Mouse (Mus musculus) midbrain, postnatal 0 days (tissue): ENCODE results near the gene Serpinb6b. TPM values are rescaled to one million over a fixed set of nuclear protein-coding genes. Genes with fewer than 3 reads are reported as not detected.

Source experiments
- ATAC-seq: fragments of 200-750 bp; cut with Nextera tagmentation; 2 replicates; pipeline ENCODE4 v1.8.0; 2017; ENCODE audit warnings: moderate number of reproducible peaks, mild to moderate bottlenecking, moderate TSS enrichment, moderate library complexity; ENCODE audit not compliant: low FRiP score
- DNase-seq: peaks from one replicate; pipeline ENCODE4 v3.0.0-alpha.2; 2015; ENCODE audit warnings: low spot score
- H3K27ac ChIP-seq: fragments of 300-500 bp; sonication (generic); 2 replicates; pipeline ENCODE4 v1.5.1; 2014; ENCODE audit warnings: low read depth, mild to moderate bottlenecking, low read length, mixed read lengths
- H3K27me3 ChIP-seq: fragments of 300-500 bp; sonication (generic); 2 replicates; pipeline ENCODE4 v1.6.1; 2014; ENCODE audit warnings: low read length, control low read depth, mixed read lengths; ENCODE audit not compliant: insufficient read depth
- H3K36me3 ChIP-seq: fragments of 300-500 bp; sonication (generic); 2 replicates; pipeline ENCODE4 v1.6.1; 2014; ENCODE audit warnings: low read length, control low read depth, mixed read lengths; ENCODE audit not compliant: insufficient read depth
- H3K4me1 ChIP-seq: fragments of 300-500 bp; sonication (generic); 2 replicates; pipeline ENCODE4 v1.6.1; 2014; ENCODE audit warnings: mild to moderate bottlenecking, control low read depth, antibody characterized with exemption, low read length, mixed read lengths; ENCODE audit not compliant: insufficient read depth
- H3K4me2 ChIP-seq: fragments of 300-500 bp; sonication (generic); 2 replicates; pipeline ENCODE4 v1.6.1; 2014; ENCODE audit warnings: low read depth, mild to moderate bottlenecking, low read length, mixed read lengths; ENCODE audit not compliant: poor library complexity, severe bottlenecking
- H3K4me3 ChIP-seq: fragments of 300-500 bp; sonication (generic); 2 replicates; pipeline ENCODE4 v1.5.1; 2014; ENCODE audit warnings: low read depth, mild to moderate bottlenecking, low read length, moderate library complexity
- H3K9ac ChIP-seq: fragments of 300-500 bp; sonication (generic); replicated peaks from 2 replicates; pipeline ENCODE4 v1.6.1; 2014; ENCODE audit warnings: mild to moderate bottlenecking, low read length, moderate library complexity, mixed read lengths; ENCODE audit not compliant: poor library complexity, severe bottlenecking
- H3K9me3 ChIP-seq: fragments of 300-500 bp; sonication (generic); 2 replicates; pipeline ENCODE4 v1.6.1; 2016; ENCODE audit warnings: low read length, control low read depth
- CTCF ChIP-seq: IDR thresholded peaks from 2 replicates; pipeline ENCODE4 v1.5.1; 2016; ENCODE audit warnings: antibody characterized with exemption, mild to moderate bottlenecking
- WGBS: fragments of 180-500 bp; shearing (Covaris S2); extraction: QIAGEN DNeasy Blood & Tissue Kit; methylation state at CpG from one replicate; pipeline ENCODE4 v1.1.7; 2014; 5-methylcytosine and 5-hydroxymethylcytosine counted together
- polyA plus RNA-seq: library from polyadenylated mRNA; unstranded; fragments of >200 nt; fragmentation: Nextera tagmentation; extraction: Ambion mirVana; gene quantifications from 2 replicates; pipeline ENCODE4 v1.2.1, GENCODE M21; 2015
- total RNA-seq: library from RNA; depleted of rRNA; stranded (reverse); fragments of >200 nt; gene quantifications from 2 replicates; pipeline ENCODE4 v1.2.3, GENCODE M21; 2014

The Serpinb6b gene
- total and polyA plus RNA-seq, 2 experiments from 2014 or later: 1.4 to 2.5 TPM

DNA sequence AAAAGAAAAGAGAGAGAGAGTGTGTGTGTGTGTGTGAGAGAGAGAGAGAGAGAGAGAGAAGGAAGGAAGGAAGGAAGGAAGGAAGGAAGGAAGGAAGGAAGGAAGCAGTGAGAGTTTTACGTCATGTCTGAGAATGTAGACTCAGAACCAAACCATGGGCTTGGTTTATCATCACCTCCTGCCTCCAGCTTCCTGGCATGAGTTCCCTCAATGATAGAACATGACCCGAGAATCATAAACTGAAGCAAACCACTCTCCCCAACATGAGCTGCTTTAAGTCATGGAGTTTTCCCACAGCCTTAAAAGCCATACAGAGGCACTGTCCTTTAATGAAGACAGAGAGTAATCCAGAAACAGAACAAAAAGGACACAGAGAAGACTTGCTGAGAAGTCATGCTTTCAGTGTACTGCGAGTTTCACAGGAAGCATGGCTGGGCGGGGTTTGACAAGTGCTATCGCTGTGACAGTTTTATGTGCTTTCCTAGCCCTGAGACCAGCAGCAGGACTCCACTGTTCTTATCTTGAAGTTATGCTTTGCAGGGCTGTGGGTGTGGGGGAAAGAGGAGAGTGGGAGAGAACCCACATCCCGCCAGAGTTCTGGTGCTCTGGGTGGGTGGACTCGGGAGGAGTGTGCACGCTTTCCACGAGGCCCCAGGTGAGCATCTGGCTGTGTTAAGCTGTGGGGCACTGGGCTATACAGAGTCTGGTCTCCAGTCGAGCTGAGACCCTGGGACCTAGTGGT, 28.3 kb downstream of the Serpinb6b start:
- Histone ChIP-seq H3K9me3 (no peaks in the 10 kb centered on the region), H3K9ac (no peak overlapping the region), H3K4me1 (no peaks in the 10 kb centered on the region), H3K36me3 (no peaks in the 10 kb centered on the region), H3K4me2 (no peak overlapping the region), H3K27me3 (no peaks in the 10 kb centered on the region), H3K27ac (no peak overlapping the region), H3K4me3 (no peak overlapping the region)
- 87% methylated on average over 10 of the region's 10 CpGs for WGBS
- TF ChIP-seq CTCF: no peak
- ATAC-seq (no peak), DNase-seq (no peak)

DNA sequence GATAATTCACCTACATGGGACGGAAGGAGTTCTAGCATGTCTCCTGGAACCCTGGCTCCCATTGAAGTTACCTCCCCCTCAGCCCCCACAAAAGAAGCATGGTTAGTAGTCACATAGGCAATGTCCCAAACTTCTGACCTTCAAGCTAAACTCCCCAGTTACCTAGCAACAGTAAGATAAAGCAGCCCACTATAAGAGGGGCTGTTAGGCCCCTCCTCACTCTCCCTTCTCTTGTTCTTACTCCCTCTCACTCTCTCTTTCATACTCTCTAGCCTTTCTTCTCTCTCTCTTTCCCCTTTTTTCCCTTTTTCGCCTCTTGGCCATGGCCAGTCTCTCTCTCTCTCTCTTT, 28.9 kb downstream of the Serpinb6b start:
- no peak overlapping the region for H3K4me3 ChIP-seq
- no peak overlapping the region for H3K27ac ChIP-seq
- no peaks in the 10 kb centered on the region for H3K36me3 ChIP-seq
- no peak overlapping the region for H3K9ac ChIP-seq
- TF ChIP-seq CTCF: no peak
- H3K4me2 ChIP-seq: no peak overlapping the region
- H3K4me1 ChIP-seq: no peaks in the 10 kb centered on the region
- DNase-seq: no peak
- 81% methylated on average over 2 of the region's 2 CpGs for WGBS
- no peak for ATAC-seq
- H3K9me3 ChIP-seq: no peaks in the 10 kb centered on the region
- H3K27me3 ChIP-seq: no peaks in the 10 kb centered on the region

DNA sequence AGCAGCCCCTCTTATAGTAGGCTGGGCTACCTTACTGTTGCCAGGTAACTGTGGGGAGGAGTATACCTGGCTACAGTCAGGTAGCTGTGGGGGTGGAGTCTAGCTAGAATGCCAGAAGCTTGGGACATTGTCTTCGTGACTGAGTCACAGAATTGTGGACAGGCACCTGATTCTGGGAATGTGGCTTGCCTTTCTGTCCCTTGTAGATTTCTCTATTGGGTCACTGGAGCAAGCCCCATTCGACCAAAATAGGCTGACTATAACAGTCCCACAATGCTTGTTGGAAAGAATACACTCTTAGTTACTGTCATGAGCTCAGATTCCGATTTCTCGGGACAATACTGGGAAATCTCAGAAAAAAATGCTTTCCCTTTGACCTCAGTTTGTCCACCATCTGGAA, 30.0 kb downstream of the Serpinb6b start:
- no peak overlapping the region for H3K27ac ChIP-seq
- no peak overlapping the region for H3K4me3 ChIP-seq
- TF ChIP-seq CTCF: no peak
- ATAC-seq (no peak), DNase-seq (no peak)
- H3K9me3 ChIP-seq: no peaks in the 10 kb centered on the region
- H3K4me1 ChIP-seq: no peaks in the 10 kb centered on the region
- no peak overlapping the region for H3K9ac ChIP-seq
- WGBS: 80% methylated on average over 4 of the region's 4 CpGs
- H3K36me3 ChIP-seq: no peaks in the 10 kb centered on the region
- no peak overlapping the region for H3K4me2 ChIP-seq
- H3K27me3 ChIP-seq: no peaks in the 10 kb centered on the region

DNA sequence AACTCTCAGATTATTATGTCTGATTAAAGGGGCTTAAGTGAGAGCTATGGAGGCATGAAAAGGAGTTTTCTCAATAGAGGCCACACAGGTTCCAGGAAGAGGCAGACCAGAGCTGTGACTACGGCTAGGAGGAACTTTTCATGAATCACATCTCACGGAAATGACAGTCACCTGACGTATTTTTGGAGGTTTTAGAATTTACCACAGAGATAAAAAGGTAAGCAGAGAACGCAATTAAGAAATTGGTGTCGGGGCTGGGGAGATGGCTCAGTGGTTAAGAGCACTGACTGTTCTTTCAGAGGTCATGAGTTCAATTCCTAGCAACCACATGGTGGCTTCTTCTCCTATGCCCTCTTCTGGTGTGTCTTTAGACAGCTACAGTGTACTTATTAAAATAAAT, 36.3 kb downstream of the Serpinb6b start:
- Histone ChIP-seq H3K9me3 (no peaks in the 10 kb centered on the region), H3K36me3 (no peaks in the 10 kb centered on the region), H3K4me2 (no peak overlapping the region), H3K9ac (no peak overlapping the region), H3K4me1 (0 out of 2 replicates have a peak, but pooled peaks cover 2% of the 10 kb centered on the region), H3K27ac (no peak overlapping the region), H3K27me3 (no peaks in the 10 kb centered on the region), H3K4me3 (no peak overlapping the region)
- TF ChIP-seq CTCF: no peak
- DNase-seq: no peak
- 91% methylated on average over 5 of the region's 5 CpGs for WGBS
- no peak for ATAC-seq

DNA sequence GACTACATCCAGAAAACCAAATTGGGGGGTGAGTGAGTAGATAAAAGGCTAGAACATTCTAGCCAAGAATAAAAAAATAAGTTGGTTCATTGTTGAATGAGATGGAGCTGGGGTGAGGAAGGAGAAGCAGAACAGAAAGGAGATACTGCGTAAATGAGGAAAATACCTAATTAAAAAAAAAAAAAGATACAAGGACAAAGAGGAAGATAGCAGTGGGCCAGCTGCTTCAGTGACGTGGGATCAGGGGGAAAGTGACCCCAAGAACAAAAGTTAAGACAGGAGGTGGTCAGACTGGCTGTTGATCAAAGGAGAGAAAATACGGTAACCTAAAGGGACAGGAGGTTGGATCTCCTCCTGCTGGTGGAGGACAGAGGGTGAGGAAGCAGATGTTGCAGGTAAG, 37.9 kb downstream of the Serpinb6b start, which contains the start of gene Serpinb9:
Gene Serpinb9 (plus strand): TSS at position 301 of the 400 bp plus-strand sequence.
- H3K27ac ChIP-seq: peak within 1 kb of the TSS; percentile 2; the same call in 1 of the 2 replicates
- no peaks in the 10 kb centered on the region for H3K36me3 ChIP-seq
- H3K9ac ChIP-seq: no peak within 1 kb of the TSS
- no peak for ATAC-seq
- H3K27me3 ChIP-seq: no peaks in the 10 kb centered on the region
- no peak within 1 kb of the TSS for H3K4me3 ChIP-seq
- H3K4me1 ChIP-seq: 0 out of 2 replicates have a peak, but pooled peaks cover 2% of the 10 kb centered on the region
- no peak within 1 kb of the TSS for H3K4me2 ChIP-seq
- 82% methylated on average over 3 of the region's 3 CpGs for WGBS
- H3K9me3 ChIP-seq: no peaks in the 10 kb centered on the region
- DNase-seq: no peak
- no peak for TF ChIP-seq CTCF
